Mouse (Mus musculus): ENCODE measurements around the gene Vmn1r211. TPM values are rescaled to one million over a fixed set of nuclear protein-coding genes. Genes with fewer than 3 reads are reported as not detected.
"Not testable (repeated sequence)": the region's sequence is repeated elsewhere in the genome, so short reads cannot be mapped to it uniquely, and the experiment has no call there.

Gene Vmn1r211
- polyA plus RNA-seq (2012; rRNA removed), result not detected in 2 replicates
- not detected in 2 replicates for polyA plus RNA-seq (2014; fragmentation: Nextera tagmentation; extraction: Ambion mirVana)

DNA sequence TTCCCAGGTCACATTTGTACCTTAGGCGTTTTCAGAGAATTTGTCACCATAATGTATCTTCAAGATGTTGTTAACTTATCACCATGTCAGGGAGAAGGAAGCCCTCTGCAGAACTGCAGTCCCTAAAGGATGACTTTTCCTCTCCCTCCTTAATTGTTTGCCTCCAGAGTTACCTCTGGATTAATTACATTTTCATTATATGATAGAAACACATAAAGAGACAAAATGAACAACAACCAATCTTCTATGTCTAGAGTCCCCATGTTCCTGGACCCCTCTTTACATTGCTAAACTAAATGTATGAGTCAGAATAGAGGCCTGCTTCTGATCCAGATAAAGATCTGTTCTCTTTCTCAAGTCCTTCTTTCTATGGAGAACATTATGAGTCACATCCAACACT, at the start of gene Vmn1r211:
Gene Vmn1r211, minus strand, starts transcription at position 101 of the 400 bp plus-strand sequence.
- Histone ChIP-seq H3K36me3 (replicated peaks; ENCODE audit: control insufficient read depth, insufficient read depth, low read depth) (no peaks in the 10 kb centered on the region), H3K4me1 (replicated peaks; ENCODE audit: control insufficient read depth in 2 of 2, insufficient read depth in 2 of 2, low read length in 1 of 2) (no peaks in the 10 kb centered on the region), H3K4me3 (ENCODE audit: insufficient read depth in 1 of 2, low read depth in 2 of 2, low read length in 2 of 2) (no peak within 1 kb of the TSS), H3K9ac (replicated peaks) (no peak within 1 kb of the TSS), H3K27me3 (ENCODE audit: control insufficient read depth, insufficient read depth, low read length) (no peaks in the 10 kb centered on the region), H3K9me3 (ENCODE audit: control insufficient read depth, low read length) (no peaks in the 10 kb centered on the region), H3K27ac (no peak within 1 kb of the TSS), H3K4me2 (ENCODE audit: low read depth) (no peak within 1 kb of the TSS)
- 42% methylated on average over 1 of the region's 1 CpGs for WGBS (ENCODE audit: insufficient replicate concordance)
- ATAC-seq (ENCODE audit: insufficient read depth) (no peak), DNase-seq (ENCODE audit: low read depth in 3 of 3, low spot score in 3 of 3) (no peak)
- no peak for TF ChIP-seq EP300 (IDR thresholded peaks at IDR 0.05; ENCODE audit: low read depth)
- TF ChIP-seq CTCF (IDR thresholded peaks at IDR 0.05; ENCODE audit: low read depth), result no peak

GRCm38 (mm10) chr13:22884105-22884504, 26.7 kb upstream of the Vmn1r211 start, which contains the start of gene Vmn1r212:
Gene Vmn1r212, minus strand, starts transcription at chr13:22884205.
- H3K4me2 ChIP-seq (ENCODE audit: low read depth), result no peak within 1 kb of the TSS
- no peaks in the 10 kb centered on the region for H3K36me3 ChIP-seq (replicated peaks; ENCODE audit: control insufficient read depth, insufficient read depth, low read depth)
- H3K27ac ChIP-seq, result no peak within 1 kb of the TSS
- H3K4me1 ChIP-seq (replicated peaks; ENCODE audit: control insufficient read depth in 2 of 2, insufficient read depth in 2 of 2, low read length in 1 of 2), result no peaks in the 10 kb centered on the region
- ATAC-seq (ENCODE audit: insufficient read depth), result no peak
- H3K4me3 ChIP-seq (ENCODE audit: insufficient read depth in 1 of 2, low read depth in 2 of 2, low read length in 2 of 2), result no peak within 1 kb of the TSS
- DNase-seq (ENCODE audit: low read depth in 3 of 3, low spot score in 3 of 3), result no peak
- no peaks in the 10 kb centered on the region for H3K27me3 ChIP-seq (ENCODE audit: control insufficient read depth, insufficient read depth, low read length)
- TF ChIP-seq EP300 (IDR thresholded peaks at IDR 0.05; ENCODE audit: low read depth) (no peak), CTCF (IDR thresholded peaks at IDR 0.05; ENCODE audit: low read depth) (no peak)
- 50% methylated on average over 4 of the region's 4 CpGs for WGBS (ENCODE audit: insufficient replicate concordance)
- no peaks in the 10 kb centered on the region for H3K9me3 ChIP-seq (ENCODE audit: control insufficient read depth, low read length)
- H3K9ac ChIP-seq (replicated peaks), result no peak within 1 kb of the TSS

GRCm38 (mm10) chr13:22879257-22879656, 21.9 kb upstream of the Vmn1r211 start:
- WGBS (ENCODE audit: insufficient replicate concordance), result 71% methylated on average over 1 of the region's 1 CpGs
- TF ChIP-seq CTCF (IDR thresholded peaks at IDR 0.05; ENCODE audit: low read depth), result peak; percentile 12; the same call in 1 of the 2 replicates
- TF ChIP-seq EP300 (IDR thresholded peaks at IDR 0.05; ENCODE audit: low read depth), result no peak
- Histone ChIP-seq H3K27ac (no peak overlapping the region), H3K27me3 (ENCODE audit: control insufficient read depth, insufficient read depth, low read length) (no peaks in the 10 kb centered on the region), H3K36me3 (replicated peaks; ENCODE audit: control insufficient read depth, insufficient read depth, low read depth) (no peaks in the 10 kb centered on the region), H3K9ac (replicated peaks) (no peak overlapping the region), H3K4me1 (replicated peaks; ENCODE audit: control insufficient read depth in 2 of 2, insufficient read depth in 2 of 2, low read length in 1 of 2) (no peaks in the 10 kb centered on the region), H3K4me2 (ENCODE audit: low read depth) (no peak overlapping the region), H3K9me3 (ENCODE audit: control insufficient read depth, low read length) (no peaks in the 10 kb centered on the region), H3K4me3 (ENCODE audit: insufficient read depth in 1 of 2, low read depth in 2 of 2, low read length in 2 of 2) (no peak overlapping the region)
- ATAC-seq (ENCODE audit: insufficient read depth) (no peak), DNase-seq (ENCODE audit: low read depth in 3 of 3, low spot score in 3 of 3) (no peak)

- ATAC-seq (ENCODE audit: insufficient read depth), result no peak
- Histone ChIP-seq H3K36me3 (replicated peaks; ENCODE audit: control insufficient read depth, insufficient read depth, low read depth) (no peaks in the 10 kb centered on the region), H3K9me3 (ENCODE audit: control insufficient read depth, low read length) (no peaks in the 10 kb centered on the region), H3K27me3 (ENCODE audit: control insufficient read depth, insufficient read depth, low read length) (no peaks in the 10 kb centered on the region), H3K9ac (replicated peaks) (no peak overlapping the region), H3K4me2 (ENCODE audit: low read depth) (no peak overlapping the region), H3K27ac (no peak overlapping the region), H3K4me3 (ENCODE audit: insufficient read depth in 1 of 2, low read depth in 2 of 2, low read length in 2 of 2) (no peak overlapping the region), H3K4me1 (replicated peaks; ENCODE audit: control insufficient read depth in 2 of 2, insufficient read depth in 2 of 2, low read length in 1 of 2) (no peaks in the 10 kb centered on the region)
- TF ChIP-seq CTCF (IDR thresholded peaks at IDR 0.05; ENCODE audit: low read depth), result no peak
- no peak for TF ChIP-seq EP300 (IDR thresholded peaks at IDR 0.05; ENCODE audit: low read depth)
- 46% methylated on average over 4 of the region's 4 CpGs for WGBS (ENCODE audit: insufficient replicate concordance)
- DNase-seq (ENCODE audit: low read depth in 3 of 3, low spot score in 3 of 3), result no peak
Observed at GRCm38 (mm10) chr13:22854760-22855159, 2.6 kb downstream of the Vmn1r211 start.

DNA sequence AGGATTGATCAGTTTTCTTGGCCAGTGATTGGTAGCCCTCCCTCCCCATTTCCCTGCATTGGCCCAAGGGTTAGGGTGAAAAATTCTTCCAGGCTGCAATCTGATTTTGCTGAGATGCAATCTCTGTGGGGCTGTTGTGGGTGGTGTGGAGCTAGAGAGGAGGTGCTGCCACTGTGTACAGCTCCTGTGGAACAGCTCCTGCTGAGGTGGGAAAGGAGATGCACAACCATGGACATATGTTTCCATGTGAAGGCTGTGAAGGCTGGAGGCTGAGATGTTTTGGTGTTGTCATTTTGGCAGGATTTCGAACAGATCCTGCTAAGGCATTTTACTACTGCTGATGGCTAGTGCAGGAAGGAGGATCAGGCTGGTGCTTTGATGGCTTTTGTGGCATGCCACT, 10.6 kb downstream of the Vmn1r211 start:
- Histone ChIP-seq H3K27me3 (ENCODE audit: control insufficient read depth, insufficient read depth, low read length) (no peaks in the 10 kb centered on the region), H3K9me3 (ENCODE audit: control insufficient read depth, low read length) (no peaks in the 10 kb centered on the region), H3K27ac (no peak overlapping the region), H3K36me3 (replicated peaks; ENCODE audit: control insufficient read depth, insufficient read depth, low read depth) (no peaks in the 10 kb centered on the region), H3K9ac (replicated peaks) (no peak overlapping the region), H3K4me1 (replicated peaks; ENCODE audit: control insufficient read depth in 2 of 2, insufficient read depth in 2 of 2, low read length in 1 of 2) (no peaks in the 10 kb centered on the region), H3K4me3 (ENCODE audit: insufficient read depth in 1 of 2, low read depth in 2 of 2, low read length in 2 of 2) (no peak overlapping the region), H3K4me2 (ENCODE audit: low read depth) (no peak overlapping the region)
- TF ChIP-seq CTCF (IDR thresholded peaks at IDR 0.05; ENCODE audit: low read depth), result no peak
- no peak for TF ChIP-seq EP300 (IDR thresholded peaks at IDR 0.05; ENCODE audit: low read depth)
- 22% methylated on average over 1 of the region's 1 CpGs for WGBS (ENCODE audit: insufficient replicate concordance)
- ATAC-seq (ENCODE audit: insufficient read depth), result no peak
- DNase-seq (ENCODE audit: low read depth in 3 of 3, low spot score in 3 of 3), result no peak

DNA sequence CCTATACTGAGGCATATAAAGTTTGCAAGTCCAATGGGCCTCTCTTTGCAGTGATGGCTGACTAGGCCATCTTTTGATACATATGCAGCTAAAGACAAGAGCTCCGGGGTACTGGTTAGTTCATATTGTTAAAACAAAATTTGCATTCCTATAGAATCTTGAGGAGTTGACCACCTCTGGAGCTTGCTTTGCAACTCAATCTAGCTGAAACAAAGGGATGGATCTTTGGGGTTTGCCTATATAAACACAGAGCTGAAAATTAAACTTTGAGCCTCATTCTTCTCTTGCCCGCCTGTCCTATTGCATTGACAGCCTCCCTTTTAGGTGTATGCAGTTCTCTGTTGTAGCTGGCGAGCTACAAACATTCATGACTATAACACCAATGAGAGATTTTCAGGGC, 13.1 kb downstream of the Vmn1r211 start:
- ATAC-seq (ENCODE audit: insufficient read depth); H3K4me3 ChIP-seq (ENCODE audit: insufficient read depth in 1 of 2, low read depth in 2 of 2, low read length in 2 of 2); H3K4me2 ChIP-seq (ENCODE audit: low read depth); H3K9me3 ChIP-seq (ENCODE audit: control insufficient read depth, low read length); DNase-seq (ENCODE audit: low read depth in 3 of 3, low spot score in 3 of 3); H3K36me3 ChIP-seq (replicated peaks; ENCODE audit: control insufficient read depth, insufficient read depth, low read depth); H3K4me1 ChIP-seq (replicated peaks; ENCODE audit: control insufficient read depth in 2 of 2, insufficient read depth in 2 of 2, low read length in 1 of 2); H3K9ac ChIP-seq (replicated peaks); H3K27ac ChIP-seq; H3K27me3 ChIP-seq (ENCODE audit: control insufficient read depth, insufficient read depth, low read length): not testable (repeated sequence)
- 61% methylated on average over 3 of the region's 3 CpGs for WGBS (ENCODE audit: insufficient replicate concordance)

Data from liver, embryonic 14.5 days (tissue).